Mouse (Mus musculus): Measurements from ENCODE around the gene Ucma.
"Not testable (repeated sequence)": the region's sequence is repeated elsewhere in the genome, so short reads cannot be mapped to it uniquely, and the experiment has no call there.

- TF ChIP-seq MYOG (IDR thresholded peaks at IDR 0.05; ENCODE audit: control insufficient read depth in 1 of 3, insufficient read depth in 1 of 3, insufficient read length in 2 of 3, low read depth in 2 of 3); POLR2A (IDR thresholded peaks at IDR 0.05; ENCODE audit: insufficient read length, low read depth): not testable (repeated sequence)
These were observed 26.2 kb upstream of the Ucma start for GRCm38 (mm10) chr2:4949691-4950090.

Data from myocyte (in vitro differentiated cells).